Mouse (Mus musculus) ES-E14 (cell line): Measurements from ENCODE around the gene Dnah7c. TPM values are rescaled to one million over a fixed set of nuclear protein-coding genes. Genes with fewer than 3 reads are reported as not detected.
A peak's percentile ranks its signal among the peaks of the same experiment; 100 is the strongest.
"Not testable (repeated sequence)": the region's sequence is repeated elsewhere in the genome, so short reads cannot be mapped to it uniquely, and the experiment has no call there.

Experiments
- DNase-seq: peaks from one replicate; pipeline ENCODE4 v3.0.0-alpha.2; 2013; ENCODE audit warnings: low read depth, low spot score
- H3K27ac ChIP-seq: 2 replicates; pipeline ENCODE4 v1.5.1; 2012; ENCODE audit warnings: low read depth, mild to moderate bottlenecking, low read length, moderate library complexity, mixed read lengths; ENCODE audit not compliant: poor library complexity, insufficient read depth, severe bottlenecking
- H3K36me3 ChIP-seq: 2 replicates; pipeline ENCODE4 v1.6.1; 2012; ENCODE audit warnings: mild to moderate bottlenecking, low read length, moderate library complexity, mixed read lengths; ENCODE audit not compliant: control insufficient read depth, poor library complexity, insufficient read depth, severe bottlenecking
- H3K4me1 ChIP-seq, 2 experiments: fragments of 150-350 bp in 1 of 2; sonication (generic) in 1 of 2; 2 replicates each; pipeline ENCODE4 v1.6.1; 2012; ENCODE audit warnings: low read length in 2 of 2, mild to moderate bottlenecking in 1 of 2, mixed read lengths in 1 of 2; ENCODE audit not compliant: control insufficient read depth in 2 of 2, insufficient read depth in 2 of 2, poor library complexity in 1 of 2
- H3K4me3 ChIP-seq, 2 experiments: fragments of 150-350 bp in 1 of 2; sonication (generic) in 1 of 2; 2 replicates each; pipeline ENCODE4 v1.5.1; 2012; ENCODE audit warnings: low read length in 2 of 2, low read depth in 1 of 2, mild to moderate bottlenecking in 1 of 2, mixed read lengths in 1 of 2; ENCODE audit not compliant: insufficient read depth in 1 of 2, poor library complexity in 1 of 2, severe bottlenecking in 1 of 2
- H3K9ac ChIP-seq: 2 replicates; pipeline ENCODE4 v1.6.1; 2012; ENCODE audit warnings: low read depth, mild to moderate bottlenecking, low read length, mixed read lengths; ENCODE audit not compliant: poor library complexity, insufficient read depth, severe bottlenecking
- H3K9me3 ChIP-seq: fragments of 150-350 bp; sonication (generic); 2 replicates; pipeline ENCODE4 v1.6.1; 2012; ENCODE audit warnings: low read depth, mild to moderate bottlenecking, low read length; ENCODE audit not compliant: control insufficient read depth, insufficient read depth
- CHD2 ChIP-seq: IDR thresholded peaks from 2 replicates; pipeline ENCODE4 v1.6.1; 2014; ENCODE audit warnings: mild to moderate bottlenecking, low read depth, low read length, inconsistent platforms
- HCFC1 ChIP-seq: IDR thresholded peaks from 2 replicates; pipeline ENCODE4 v1.6.1; 2012; ENCODE audit warnings: low read length, inconsistent platforms, borderline replicate concordance; ENCODE audit not compliant: insufficient read depth
- MAFK ChIP-seq: IDR thresholded peaks from 2 replicates; pipeline ENCODE4 v1.6.1; 2014; ENCODE audit warnings: mild to moderate bottlenecking, low read depth, low read length, inconsistent platforms; ENCODE audit not compliant: insufficient read depth
- ZC3H11A ChIP-seq: IDR thresholded peaks from 2 replicates; pipeline ENCODE4 v1.6.1; 2012; ENCODE audit warnings: low read depth, mild to moderate bottlenecking, inconsistent platforms, low read length, borderline replicate concordance
- ZNF384 ChIP-seq: IDR thresholded peaks from 2 replicates; pipeline ENCODE4 v1.6.1; 2012; ENCODE audit warnings: low read depth, low read length, inconsistent platforms
- in situ Hi-C, 2 experiments: fragments of 600-800 bp; cut with MboI; formaldehyde crosslinking; loops; one replicate each; pipeline ENCODE4 v1.15.1; 2025; ENCODE audit warnings: low sequenced_read_pairs in 2 of 2, inconsistent platforms in 1 of 2; ENCODE audit not compliant: unreplicated experiment in 2 of 2
- total RNA-seq: library from RNA; depleted of rRNA; stranded (reverse); fragments of 300-350 nt; gene quantifications from 2 replicates; pipeline ENCODE4 v1.2.3, GENCODE M21; 2012

The Dnah7c gene
- total RNA-seq, 1 experiment: 0.40 TPM

DNA sequence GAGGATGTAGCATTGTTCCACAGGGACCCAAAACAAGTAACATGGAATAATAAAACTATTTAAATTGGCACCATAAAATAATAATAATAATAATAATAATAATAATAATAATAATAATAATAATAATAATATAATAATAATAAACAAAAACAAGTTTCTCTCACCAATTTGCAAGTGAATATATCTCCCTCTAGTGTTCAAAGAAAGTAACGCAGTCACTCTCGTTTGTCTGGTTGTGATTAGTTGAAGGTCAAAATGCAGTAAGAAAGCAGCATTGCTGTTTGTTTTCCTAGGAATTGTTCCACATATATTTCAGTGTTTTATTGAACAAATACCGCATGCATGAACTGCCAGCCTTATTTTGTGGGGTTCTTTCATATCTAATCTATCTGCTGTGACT is 8.4 kb upstream of the Dnah7c start:
- in situ Hi-C loops, H3K36me3 ChIP-seq, H3K4me3 ChIP-seq, H3K27ac ChIP-seq, H3K9ac ChIP-seq, H3K4me1 ChIP-seq, H3K9me3 ChIP-seq: not testable (repeated sequence)
- DNase-seq: peak; percentile 40
- TF ChIP-seq ZC3H11A: 0 out of 2 replicates have a peak, but pooled peaks have one; percentile 5

DNA sequence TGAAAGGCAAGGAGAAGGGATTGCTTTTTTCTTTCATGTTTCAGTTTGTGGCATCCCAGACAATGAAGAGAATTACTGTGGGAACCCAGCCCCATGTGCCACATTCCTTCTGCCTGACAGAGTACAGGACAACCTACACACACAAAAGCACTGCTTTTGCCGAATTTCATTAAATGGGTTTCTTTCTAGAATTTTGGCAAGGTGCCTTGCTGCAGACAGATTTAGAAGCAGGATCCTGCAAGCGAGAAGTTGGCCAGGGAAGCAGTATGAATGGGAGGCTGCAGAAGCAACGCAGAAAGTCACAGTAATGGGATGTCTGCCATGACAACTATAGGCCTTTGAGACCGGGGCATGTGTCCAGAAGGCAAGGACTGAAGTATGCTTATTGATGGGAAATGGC is 6.4 kb upstream of the Dnah7c start:
- DNase-seq, H3K4me1 ChIP-seq, H3K9me3 ChIP-seq, H3K4me3 ChIP-seq, H3K36me3 ChIP-seq, H3K9ac ChIP-seq, H3K27ac ChIP-seq, in situ Hi-C loops: not testable (repeated sequence)

DNA sequence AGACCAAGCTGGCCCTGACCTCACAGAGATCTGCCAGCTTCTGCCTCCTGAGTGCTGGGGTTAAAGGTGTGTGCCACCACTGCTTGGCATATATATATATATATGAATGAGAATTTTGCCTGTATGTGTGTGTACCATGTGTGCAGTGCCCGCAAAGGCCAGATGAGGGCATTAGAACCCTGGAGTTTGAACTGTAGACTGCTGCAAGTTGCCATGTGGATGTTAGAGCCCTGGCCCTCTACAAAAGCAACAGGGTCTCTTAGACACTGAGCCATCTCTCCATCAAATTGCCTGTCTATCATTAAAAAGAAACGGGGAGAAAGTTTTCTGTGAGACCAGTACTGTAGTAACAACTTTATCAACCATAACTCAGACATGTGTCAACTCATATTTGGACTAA is 3.0 kb downstream of the Dnah7c start:
- Histone ChIP-seq H3K9me3 (no peaks in the 10 kb centered on the region), H3K36me3 (no peaks in the 10 kb centered on the region), H3K9ac (no peak overlapping the region), H3K27ac (no peak overlapping the region), H3K4me3 (no peak overlapping the region), H3K4me1 (no peaks in the 10 kb centered on the region)
- in situ Hi-C loops: no loop called here
- DNase-seq: peak; percentile 16
- no peak for TF ChIP-seq CHD2
- TF ChIP-seq MAFK: no peak
- no peak for TF ChIP-seq ZC3H11A
- TF ChIP-seq ZNF384: no peak
- no peak for TF ChIP-seq HCFC1

DNA sequence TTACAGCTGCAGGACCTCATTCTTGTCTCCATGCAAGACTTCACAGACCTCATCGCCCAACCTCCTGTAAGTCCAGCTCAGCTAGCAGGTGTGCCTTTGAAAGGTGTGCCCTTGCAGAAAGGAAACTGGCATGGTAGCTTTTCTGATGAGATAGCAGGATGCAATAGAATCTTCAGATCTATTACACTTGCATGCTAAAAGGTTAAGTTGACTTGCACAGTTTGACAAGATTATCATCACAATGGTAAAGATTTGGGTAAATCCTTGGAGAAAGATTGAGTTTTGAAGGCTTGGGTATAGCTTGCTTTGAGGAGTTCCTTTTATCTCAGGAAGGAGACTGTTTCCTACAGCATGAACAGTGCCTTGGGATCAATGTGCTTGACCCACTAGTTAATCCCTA is 89.3 kb downstream of the Dnah7c start:
- H3K9ac ChIP-seq, H3K9me3 ChIP-seq, H3K27ac ChIP-seq, H3K4me3 ChIP-seq, H3K4me1 ChIP-seq, in situ Hi-C loops, H3K36me3 ChIP-seq: not testable (repeated sequence)
- peak; percentile 21 for DNase-seq

DNA sequence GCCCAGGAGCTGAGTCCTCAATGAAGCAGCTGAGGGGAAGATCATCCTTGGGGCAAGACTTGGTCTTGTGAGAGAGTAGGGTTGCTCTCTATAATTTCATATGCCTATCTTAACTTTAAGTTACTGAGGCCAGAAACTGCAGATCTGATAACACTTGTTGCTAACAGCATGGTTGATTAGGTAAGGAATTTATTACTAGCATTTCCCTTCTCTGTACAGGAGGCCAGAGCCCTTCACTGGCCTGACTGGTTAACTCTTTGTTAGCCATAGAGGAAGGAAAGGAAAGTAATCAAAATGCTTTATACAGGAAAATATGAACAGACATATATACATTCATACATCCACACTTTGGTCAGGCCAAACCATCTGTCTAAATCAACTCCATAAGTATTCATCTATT is 95.6 kb downstream of the Dnah7c start:
- in situ Hi-C loops: no loop called here
- TF ChIP-seq ZNF384: no peak
- TF ChIP-seq CHD2: no peak
- TF ChIP-seq ZC3H11A: no peak
- no peak for TF ChIP-seq MAFK
- TF ChIP-seq HCFC1: no peak
- Histone ChIP-seq H3K36me3 (no peaks in the 10 kb centered on the region), H3K9me3 (no peaks in the 10 kb centered on the region), H3K27ac (no peak overlapping the region), H3K4me3 (no peak overlapping the region), H3K9ac (no peak overlapping the region), H3K4me1 (no peaks in the 10 kb centered on the region)
- DNase-seq: no peak

DNA sequence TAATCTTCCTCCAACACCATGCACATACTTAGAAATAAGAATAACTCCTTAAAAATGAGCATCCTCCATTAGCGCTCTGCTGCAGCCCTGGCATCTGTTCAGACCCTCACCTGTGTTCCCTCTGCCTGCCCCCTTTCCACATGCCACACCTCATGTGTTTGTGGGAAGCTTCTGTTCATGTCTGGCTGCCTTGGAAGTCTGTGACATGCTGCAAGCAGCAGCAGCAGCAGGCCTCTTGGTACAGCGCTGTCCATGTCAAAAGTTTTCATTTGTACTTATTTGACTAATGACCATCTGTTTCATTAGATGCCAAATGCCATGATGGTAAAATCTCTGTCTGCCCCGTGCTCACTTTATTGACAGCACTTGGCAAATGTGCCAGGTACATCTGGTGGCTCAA is 101.1 kb downstream of the Dnah7c start:
- H3K4me3 ChIP-seq, in situ Hi-C loops, H3K9ac ChIP-seq, DNase-seq, H3K9me3 ChIP-seq, H3K36me3 ChIP-seq, H3K4me1 ChIP-seq, H3K27ac ChIP-seq: not testable (repeated sequence)
